Mouse (Mus musculus) splenic B cell, adult 2 months (primary cell): ENCODE results near the gene Shank2.

ENCODE experiments used
- DNase-seq: peaks from one replicate; pipeline ENCODE4 v3.0.0-alpha.2; 2011; ENCODE audit warnings: low read depth, low spot score
- H3K27me3 ChIP-seq: 2 replicates; pipeline ENCODE4 v1.6.1; 2012; ENCODE audit warnings: mild to moderate bottlenecking, low read length, moderate library complexity, mixed read lengths; ENCODE audit not compliant: control insufficient read depth, poor library complexity, insufficient read depth, severe bottlenecking
- H3K36me3 ChIP-seq: 2 replicates; pipeline ENCODE4 v1.6.1; 2012; ENCODE audit warnings: mild to moderate bottlenecking, low read length, moderate library complexity, mixed read lengths; ENCODE audit not compliant: control insufficient read depth, poor library complexity, insufficient read depth, severe bottlenecking

Gene Shank2

DNA sequence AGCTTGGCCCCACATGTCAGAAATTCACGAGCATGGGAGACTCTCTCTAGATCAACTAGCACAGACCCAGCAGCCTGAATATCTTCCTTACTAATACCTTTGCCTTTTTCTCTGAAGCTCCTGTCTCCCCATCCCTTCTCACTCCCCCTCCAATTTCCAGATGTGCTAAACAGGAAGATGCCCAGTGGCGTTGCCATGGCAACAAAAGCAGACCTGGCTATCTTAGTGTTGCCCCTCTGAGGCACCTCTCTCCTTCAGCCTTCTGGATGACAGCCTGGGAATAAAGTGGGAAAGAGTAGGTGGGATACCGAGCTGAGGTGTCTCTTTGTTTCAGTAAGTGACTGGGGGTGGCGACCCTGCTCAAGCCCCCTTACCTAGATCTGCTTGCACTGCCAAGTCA, 146.4 kb downstream of the Shank2 start:
- no peak for DNase-seq
- Histone ChIP-seq H3K27me3 (no peaks in the 10 kb centered on the region), H3K36me3 (no peaks in the 10 kb centered on the region)

DNA sequence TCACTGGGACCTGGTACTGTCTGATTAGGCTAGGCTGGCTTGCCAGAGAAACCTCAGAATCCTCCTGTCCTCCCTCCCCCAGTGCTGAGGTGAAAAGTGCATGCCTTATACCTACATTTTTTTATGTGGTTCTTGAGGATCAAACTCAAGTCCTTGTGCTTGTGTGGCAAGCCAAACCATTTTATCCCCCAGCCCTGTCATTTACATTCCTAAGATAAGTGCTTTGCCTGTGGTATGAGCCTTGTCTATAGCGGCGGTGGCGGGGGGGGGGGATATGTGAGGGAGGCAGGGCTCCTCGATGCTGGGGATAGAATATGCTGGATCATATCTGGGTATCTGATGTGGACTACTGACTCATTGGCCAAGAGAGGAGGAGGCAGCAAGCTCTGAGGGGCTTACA, 151.4 kb downstream of the Shank2 start:
- Histone ChIP-seq H3K27me3 (no peaks in the 10 kb centered on the region), H3K36me3 (no peaks in the 10 kb centered on the region)
- DNase-seq = no peak

DNA sequence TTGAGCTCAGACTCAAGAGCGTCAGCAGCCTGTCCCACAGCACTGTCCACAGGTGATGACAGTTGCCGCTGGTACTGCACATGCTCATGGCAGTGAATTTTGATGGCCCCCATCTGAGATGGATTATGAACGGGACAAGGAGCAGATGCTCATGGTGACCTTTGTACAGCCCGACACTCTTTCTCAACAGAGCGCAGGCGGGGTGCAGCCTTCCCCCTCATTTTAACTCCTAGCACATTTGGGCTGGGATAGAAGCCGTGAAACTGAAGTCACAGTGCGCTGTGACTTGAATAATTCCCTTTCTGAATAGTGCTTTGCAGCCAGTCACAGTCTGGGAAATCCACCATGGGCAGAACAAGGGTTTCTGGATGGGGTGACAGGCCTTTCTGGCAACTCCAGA, 152.0 kb downstream of the Shank2 start:
- DNase-seq = no peak
- Histone ChIP-seq H3K27me3 (no peaks in the 10 kb centered on the region), H3K36me3 (no peaks in the 10 kb centered on the region)

DNA sequence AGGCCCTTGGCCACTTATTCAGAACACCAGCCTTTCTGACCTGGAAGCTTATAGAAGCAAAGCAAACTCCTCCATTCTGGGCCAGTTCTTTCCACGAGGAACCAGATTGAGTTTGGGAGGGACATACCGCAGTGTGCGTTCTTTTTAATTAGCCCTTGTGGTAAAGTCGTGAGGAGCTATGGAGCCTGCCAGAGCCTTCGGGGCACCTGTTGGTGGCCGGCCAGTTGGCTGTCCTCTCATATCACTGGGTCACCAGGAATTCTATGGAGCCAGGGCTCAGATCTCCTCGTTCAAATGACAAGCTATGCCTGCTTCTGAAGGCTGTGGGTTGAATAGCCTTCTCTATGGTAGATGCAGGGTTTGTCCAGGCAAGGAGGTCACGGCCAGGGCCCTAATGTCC, 156.2 kb downstream of the Shank2 start:
- no peaks in the 10 kb centered on the region for H3K36me3 ChIP-seq
- no peak for DNase-seq
- no peaks in the 10 kb centered on the region for H3K27me3 ChIP-seq

DNA sequence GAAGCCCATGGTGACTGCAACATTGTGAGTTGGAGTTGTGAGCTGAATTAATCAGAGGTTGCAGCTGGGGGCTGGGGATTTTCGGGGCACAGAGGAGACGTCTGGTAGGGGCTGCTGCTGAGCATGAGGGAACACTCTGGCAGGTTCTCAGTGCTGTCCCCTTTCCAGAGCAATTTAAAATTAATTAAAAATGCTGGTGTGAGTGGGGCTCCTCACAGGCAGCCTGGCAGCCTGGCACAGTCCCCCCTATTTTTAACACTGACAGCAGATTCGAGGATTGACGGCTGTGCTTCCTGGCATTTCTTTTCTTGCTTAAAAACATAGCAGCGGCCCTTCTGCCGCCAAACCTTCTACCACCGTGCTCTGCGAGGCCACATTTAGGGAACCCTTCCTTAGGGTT, 157.8 kb downstream of the Shank2 start:
- no peaks in the 10 kb centered on the region for H3K36me3 ChIP-seq
- no peak for DNase-seq
- H3K27me3 ChIP-seq = no peaks in the 10 kb centered on the region

DNA sequence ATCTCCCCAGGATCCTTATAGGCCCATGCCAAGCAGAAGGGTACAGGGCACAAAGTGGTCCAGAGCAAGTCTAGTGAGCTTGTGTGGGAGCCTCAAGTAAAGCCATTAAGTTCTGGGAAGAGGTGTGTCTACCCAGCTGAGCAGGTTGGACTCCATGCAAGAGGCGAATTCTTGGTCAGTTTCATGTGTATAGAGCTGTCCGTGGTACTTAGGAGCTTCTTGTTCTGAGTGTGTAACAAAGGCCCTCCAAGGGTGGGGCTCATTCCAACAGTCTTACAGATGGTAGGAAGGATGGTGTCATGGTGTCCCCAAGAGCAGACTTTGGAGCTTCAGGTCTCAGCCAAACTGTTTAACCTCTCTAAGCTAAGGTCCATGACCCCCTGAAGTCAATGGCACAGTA, 158.3 kb downstream of the Shank2 start:
- H3K27me3 ChIP-seq = no peaks in the 10 kb centered on the region
- DNase-seq = no peak
- no peaks in the 10 kb centered on the region for H3K36me3 ChIP-seq

DNA sequence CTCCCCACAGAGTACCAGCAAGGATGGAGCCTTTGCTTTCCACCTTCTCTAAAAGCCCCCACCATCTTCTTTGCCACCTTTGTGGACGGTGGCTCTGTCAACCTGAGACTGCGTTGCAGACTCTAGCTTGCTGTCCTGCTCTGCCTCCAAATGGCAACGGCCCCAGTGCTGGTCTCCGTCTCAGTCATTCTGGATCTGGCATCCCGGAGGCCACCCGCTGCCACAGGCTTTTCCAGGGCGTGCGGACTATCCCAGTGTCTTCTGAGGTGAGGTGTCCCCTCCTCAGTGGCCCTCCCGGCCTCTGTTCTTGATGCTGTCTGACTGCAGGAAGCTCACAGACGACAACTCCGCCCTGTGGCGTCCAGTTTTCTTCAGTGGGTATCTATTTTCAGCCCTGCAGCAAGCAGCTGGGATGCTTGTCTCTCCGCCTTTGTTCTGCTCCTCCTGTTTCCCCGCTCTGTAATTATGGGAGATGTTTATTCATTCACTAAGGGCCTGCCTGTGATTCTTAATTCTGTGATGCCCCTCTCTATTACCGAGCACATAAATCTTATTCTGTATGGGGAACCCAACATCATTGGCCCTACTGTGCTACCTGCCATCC, 159.0 kb downstream of the Shank2 start:
- Histone ChIP-seq H3K27me3 (no peaks in the 10 kb centered on the region), H3K36me3 (no peaks in the 10 kb centered on the region)
- DNase-seq = no peak

DNA sequence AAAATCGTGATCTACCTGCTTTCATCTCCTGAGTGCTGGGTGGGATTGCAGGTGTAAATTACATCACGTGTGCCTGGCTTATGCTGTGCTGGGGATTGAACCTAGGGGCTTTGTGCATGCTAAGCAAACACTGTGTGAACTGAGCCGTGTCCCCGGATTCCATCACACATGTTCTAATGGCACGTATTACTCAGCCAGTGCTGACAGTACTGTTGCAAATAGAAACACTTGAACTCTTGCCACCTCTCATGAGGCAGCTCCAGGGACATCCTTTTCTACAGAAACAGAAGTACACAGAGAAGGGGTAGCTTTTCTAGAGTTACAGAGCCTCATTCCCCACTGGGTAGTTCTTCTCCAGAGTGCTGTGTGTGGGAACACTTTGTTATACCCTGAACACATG, 168.5 kb downstream of the Shank2 start:
- Histone ChIP-seq H3K27me3 (no peaks in the 10 kb centered on the region), H3K36me3 (no peaks in the 10 kb centered on the region)
- DNase-seq = no peak

DNA sequence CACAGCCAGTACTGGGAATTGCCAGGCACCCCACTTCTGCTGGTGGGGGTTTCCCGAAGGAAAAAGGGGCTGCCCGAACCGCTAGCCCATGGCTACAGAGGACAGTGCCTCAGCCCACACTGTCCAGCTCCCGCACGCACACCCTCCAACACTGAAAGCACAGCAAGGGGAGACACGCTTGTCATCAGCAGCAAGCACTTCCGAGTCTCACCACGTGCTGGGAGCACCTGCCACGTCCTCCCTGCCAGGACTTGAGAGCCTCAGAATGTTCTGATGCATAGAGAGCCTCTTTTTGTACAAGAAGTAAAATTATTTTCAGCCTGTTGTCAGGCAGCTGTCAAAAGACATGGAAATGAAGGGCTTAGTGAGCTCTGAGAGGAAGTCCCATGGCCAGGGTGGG, 169.0 kb downstream of the Shank2 start:
- H3K36me3 ChIP-seq = no peaks in the 10 kb centered on the region
- H3K27me3 ChIP-seq = no peaks in the 10 kb centered on the region
- DNase-seq = no peak

DNA sequence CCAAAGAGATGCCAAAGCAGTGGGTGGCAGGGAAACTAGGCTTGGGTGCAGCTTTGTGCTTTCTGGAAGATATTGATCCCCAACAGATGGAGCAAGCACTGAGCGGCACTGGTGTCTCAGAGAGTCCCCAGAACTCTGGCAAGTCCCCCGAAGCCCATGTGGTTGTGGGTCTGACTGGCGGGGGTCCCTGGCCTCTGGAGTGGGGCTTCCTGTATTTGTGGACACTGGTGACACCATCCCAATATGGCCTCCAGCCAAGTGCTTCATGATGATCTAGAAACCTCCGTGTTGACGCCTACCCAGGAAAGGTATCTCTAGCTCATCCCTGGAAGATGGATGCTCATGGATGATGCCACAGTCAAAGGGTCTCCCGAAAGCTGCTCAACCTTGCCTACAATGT, 172.1 kb downstream of the Shank2 start:
- Histone ChIP-seq H3K36me3 (no peaks in the 10 kb centered on the region), H3K27me3 (no peaks in the 10 kb centered on the region)
- no peak for DNase-seq

DNA sequence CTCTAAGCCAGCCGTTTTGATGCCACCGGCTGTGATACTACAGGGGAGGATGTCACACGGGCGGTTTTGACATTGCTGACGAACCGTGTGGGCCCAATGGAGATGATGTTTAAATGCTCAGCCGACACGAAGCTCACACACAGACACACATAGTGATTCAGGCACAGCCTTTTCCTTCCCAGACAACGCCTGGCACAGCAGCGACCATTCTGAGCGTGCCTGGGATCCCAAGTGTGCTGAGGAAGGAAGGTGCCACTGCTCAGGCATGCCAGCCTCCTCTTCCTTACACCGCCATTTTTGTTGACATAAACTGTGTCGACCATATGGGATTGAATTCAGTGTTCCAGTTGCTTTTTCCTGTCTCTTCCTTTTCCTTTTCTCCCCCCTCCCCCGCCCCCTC, 172.6 kb downstream of the Shank2 start:
- DNase-seq = no peak

DNA sequence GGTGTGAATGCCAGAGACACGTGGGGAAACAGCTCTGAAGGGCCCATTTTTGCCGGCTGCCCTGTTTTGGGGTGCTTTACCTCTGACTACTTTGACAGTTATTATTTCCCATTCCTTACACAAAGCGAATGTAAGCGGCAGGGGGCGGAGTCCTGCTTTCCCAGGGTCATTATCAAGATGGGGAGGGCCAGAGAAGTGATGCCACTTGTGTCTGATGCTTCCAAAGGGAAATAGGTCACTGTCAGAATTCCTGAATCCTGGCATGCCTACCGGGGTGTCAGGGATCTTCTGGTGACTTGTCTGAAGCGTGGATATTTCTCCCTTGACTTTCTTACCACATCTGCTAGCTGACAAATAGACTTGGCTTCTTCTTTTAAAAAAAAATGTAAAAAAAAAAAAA, 173.3 kb downstream of the Shank2 start:
- H3K36me3 ChIP-seq = no peaks in the 10 kb centered on the region

More for the DNA sequence above, 172.6 kb downstream of the Shank2 start:
- Histone ChIP-seq H3K36me3 (no peaks in the 10 kb centered on the region), H3K27me3 (no peaks in the 10 kb centered on the region)

DNA sequence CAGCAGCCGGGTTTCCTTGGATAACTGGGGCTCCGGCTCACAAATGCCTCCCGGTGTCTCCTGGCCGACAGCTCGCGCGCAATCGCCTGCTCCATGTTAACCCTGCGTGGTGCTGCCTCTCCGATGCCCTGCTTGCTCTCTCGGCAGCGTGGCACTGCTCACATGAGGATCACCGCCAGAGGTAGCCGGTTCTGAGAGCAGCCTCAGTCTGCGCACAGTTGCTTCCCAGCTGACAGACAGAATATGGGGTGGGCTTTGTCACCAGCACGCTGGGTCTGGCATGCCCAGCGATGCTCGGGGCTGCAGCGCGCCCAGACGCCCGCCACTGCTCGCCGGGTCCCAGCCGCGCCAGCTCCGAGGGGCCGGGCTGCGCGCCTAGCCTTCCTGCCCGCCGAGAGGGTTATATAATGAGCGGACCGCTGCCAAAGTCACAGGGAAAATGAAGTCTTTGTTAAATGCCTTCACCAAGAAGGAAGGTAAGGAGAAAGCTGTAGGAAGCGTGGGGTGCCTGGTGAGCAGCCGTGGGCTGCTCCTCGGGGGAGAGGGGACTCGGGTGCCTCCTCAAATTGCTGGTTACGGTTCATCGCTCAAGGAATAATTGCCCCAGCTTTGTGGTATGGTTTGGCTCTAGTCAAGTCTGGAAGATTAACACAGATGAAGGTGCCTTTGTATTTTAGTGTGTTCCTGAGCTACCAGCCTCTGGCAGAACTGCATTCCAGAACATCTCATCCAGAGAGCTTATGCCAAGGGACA, 173.9 kb downstream of the Shank2 start:
- H3K27me3 ChIP-seq = no peaks in the 10 kb centered on the region
- no peak for DNase-seq
- H3K36me3 ChIP-seq = no peaks in the 10 kb centered on the region

More for the DNA sequence above, 173.3 kb downstream of the Shank2 start:
- no peak for DNase-seq
- H3K27me3 ChIP-seq = no peaks in the 10 kb centered on the region

DNA sequence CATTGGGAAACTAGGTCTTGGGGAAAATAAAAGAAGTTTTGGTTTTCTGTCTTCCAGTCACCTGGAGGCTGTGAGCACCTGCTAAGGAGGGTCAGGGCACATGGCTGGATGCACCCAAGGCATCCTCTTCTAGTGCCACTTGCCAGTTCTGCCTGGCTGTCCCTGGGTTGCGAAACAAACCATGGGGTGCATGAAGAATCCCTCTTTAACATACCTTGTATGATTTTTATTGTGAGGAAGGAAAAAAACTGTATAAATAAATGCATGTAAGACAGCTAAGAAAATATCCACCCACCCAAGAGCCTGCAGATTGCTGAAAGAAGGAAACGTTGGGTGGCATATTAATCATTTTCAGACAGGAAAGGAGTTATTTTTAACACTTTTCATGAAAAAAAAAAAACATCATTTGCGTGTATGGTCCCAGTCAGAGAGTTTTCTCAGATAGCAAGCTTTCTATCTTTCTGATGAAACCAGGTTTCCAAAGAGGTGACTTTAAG, 174.6 kb downstream of the Shank2 start:
- Histone ChIP-seq H3K36me3 (no peaks in the 10 kb centered on the region), H3K27me3 (no peaks in the 10 kb centered on the region)
- no peak for DNase-seq

DNA sequence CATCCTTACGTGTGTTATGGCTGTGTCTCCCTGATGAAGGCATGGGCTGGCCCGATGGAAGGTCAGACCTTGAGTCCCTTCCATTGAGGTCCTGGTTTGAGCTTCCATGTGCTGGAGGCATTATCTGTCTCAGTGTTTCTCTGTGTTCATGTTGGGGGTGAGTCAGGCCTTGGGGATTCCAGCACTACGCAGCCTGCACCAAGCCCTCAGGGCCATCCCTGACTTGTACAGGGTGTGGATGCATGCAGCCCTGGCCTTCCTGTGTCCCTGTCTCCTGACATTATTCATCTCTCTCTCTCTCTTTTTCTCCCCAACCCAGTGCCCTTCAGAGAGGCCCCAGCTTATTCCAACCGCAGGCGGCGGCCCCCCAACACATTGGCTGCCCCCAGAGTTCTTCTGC, 177.7 kb downstream of the Shank2 start:
- Histone ChIP-seq H3K27me3 (no peaks in the 10 kb centered on the region), H3K36me3 (no peaks in the 10 kb centered on the region)
- DNase-seq = no peak
